Mouse (Mus musculus): ENCODE data around the gene Mettl27. TPM values are rescaled to one million over a fixed set of nuclear protein-coding genes. Genes with fewer than 3 reads are reported as not detected.

The Mettl27 gene
- polyA plus RNA-seq (2014; fragmentation: Illumina TruSeq; extraction: RNeasy Lipid Tissue Mini Kit (QIAGEN cat#74804); ENCODE audit: low read depth, low replicate concordance) = 47.4 TPM

DNA sequence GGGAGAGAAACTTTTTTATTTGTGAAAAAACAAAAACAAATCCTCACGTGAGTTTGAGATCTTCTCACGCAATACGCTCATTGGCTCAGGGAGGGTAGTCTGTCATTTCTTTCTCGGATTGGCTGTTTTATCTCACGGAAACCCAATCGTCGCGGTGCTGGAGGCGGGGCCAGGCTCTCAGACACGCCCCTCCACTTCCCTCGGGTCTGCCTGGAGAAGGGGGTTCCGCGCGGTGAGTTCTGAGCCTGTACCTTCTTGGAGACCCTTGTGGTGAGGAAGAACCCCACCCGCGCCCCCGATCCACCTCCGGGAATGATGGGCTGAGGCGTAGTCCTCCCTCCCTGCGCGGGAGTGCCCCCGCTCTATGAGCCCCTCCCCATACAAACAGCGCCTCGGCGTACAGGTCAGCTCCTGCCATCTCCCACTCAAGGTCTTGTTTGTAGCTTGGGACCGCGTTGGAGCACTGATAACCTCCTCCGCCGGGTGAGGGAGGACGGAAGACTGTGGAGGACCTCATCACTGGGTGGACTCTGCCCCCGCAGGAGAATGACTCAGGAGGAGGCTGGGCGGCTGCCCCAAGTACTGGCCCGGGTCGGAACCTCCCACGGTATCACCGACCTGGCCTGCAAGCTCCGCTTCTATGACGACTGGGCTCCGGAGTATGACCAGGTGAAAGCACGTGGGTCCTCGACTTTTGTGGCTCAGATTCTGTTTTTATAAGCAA is at the start of gene Mettl27:
Gene Mettl27 (plus strand): TSS at position 190 of the 724 bp plus-strand sequence.

DNA sequence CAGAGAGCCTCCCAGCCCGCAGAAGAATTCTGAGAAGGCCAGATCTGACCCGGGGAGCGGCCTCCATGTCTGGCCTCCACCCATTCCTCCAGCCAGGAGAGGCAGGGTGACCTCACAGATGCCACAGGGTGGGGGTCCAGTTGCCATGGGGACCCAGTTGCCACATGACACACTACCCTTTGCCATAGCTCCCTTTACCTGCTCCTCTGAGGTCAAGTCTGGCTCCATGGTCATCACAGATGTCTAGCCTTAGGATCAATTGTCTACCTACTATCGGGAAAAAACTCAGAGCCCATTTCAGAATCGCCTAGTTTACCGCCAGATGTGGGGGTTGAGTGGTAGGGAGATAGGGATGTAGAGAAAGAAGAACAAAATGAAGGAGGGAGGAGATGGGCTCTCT is 25.5 kb upstream of the Mettl27 start, which contains the start of gene Tmem270:
Gene Tmem270 (minus strand): TSS at position 101 of the 400 bp plus-strand sequence.

DNA sequence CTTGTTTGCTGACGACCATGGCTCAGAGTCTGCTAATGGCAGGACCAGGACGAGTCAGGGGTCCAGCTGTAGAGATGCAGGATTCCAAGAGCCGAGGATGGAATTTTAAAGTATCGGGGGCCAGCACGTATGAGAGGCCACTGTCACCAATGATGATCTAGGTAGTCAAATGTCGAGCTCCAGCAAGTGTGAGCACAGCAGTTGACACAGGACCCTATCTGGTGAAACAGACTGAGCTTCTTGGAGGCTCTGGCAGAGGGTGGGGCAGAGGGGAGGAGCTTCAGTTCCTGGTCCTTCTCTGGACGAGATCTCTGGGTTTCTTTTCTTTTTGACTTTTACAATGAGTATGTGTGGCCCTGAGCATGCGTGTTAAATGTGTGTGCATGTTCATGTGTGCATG is 16.9 kb upstream of the Mettl27 start, which contains the start of gene Cldn13:
Gene Cldn13 (minus strand): TSS at position 216 of the 400 bp plus-strand sequence.

DNA sequence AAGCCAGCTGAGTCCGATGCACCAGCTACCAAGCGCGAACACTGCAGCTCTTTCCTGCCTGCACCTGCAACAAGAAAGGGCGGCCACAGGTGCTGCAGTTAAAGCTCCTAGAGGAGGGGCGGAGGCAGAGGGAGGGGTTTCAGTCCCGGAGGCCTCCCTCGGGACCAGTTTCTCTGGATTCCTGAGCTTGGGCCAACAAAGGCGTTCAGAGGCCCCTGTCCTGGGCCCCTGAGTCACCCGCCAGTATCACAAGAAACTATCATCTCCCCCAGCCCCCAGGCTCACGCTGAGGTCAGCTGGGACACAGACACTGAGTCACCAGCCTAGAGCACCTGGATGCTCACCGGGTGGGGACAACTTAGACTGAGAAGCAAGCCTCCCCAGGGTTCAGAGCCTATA is 14.7 kb downstream of the Mettl27 start, which contains the start of gene Cldn4:
Gene Cldn4 (minus strand): TSS at position 78 of the 399 bp plus-strand sequence.

DNA sequence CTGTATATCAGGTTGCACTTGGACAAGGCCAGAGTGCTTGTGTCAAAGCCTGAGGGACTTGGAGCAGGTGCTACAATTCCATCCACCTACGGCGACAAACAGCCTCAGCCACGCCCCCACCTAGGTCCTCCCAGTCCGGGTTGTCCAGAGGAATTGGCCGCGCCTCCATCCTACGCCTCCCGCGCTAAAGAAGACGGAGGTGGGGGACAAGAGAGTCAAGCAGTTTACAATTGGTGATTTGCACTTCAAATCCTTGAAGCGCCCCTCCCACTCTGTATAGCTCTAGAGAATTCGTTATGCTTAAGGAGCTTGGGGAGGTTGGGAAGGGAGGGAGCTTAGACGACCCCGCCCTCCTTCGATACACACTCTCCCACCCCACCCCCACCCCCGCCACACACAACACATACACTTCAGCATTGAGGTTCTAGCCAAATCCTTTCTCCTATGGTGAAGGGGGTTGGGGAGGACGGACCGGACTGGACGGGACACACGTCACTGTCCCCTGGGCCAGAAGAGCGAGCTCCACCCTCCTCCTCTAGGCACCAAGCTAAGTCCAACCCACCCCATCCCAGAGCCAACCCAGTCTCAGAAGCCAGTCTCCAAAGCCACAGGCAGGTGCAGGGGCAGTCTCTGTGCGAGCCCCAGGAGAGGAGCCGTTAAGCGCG is 53.6 kb downstream of the Mettl27 start, which contains the start of gene Cldn3:
Gene Cldn3 (plus strand): TSS at position 582 of the 665 bp plus-strand sequence.

Other genes starting within 250 kb of the Mettl27 start
- gene Limk1, start 243.8 kb upstream of the Mettl27 start, polyA plus RNA-seq (2014; fragmentation: Illumina TruSeq; extraction: RNeasy Lipid Tissue Mini Kit (QIAGEN cat#74804); ENCODE audit: low read depth, low replicate concordance) = 8.1 TPM
- gene Eln, start 185.0 kb upstream of the Mettl27 start, polyA plus RNA-seq (2014; fragmentation: Illumina TruSeq; extraction: RNeasy Lipid Tissue Mini Kit (QIAGEN cat#74804); ENCODE audit: low read depth, low replicate concordance) = 68.2 TPM
- 2.6 TPM for gene Tmem270, start 25.6 kb upstream of the Mettl27 start, polyA plus RNA-seq (2014; fragmentation: Illumina TruSeq; extraction: RNeasy Lipid Tissue Mini Kit (QIAGEN cat#74804); ENCODE audit: low read depth, low replicate concordance)
- not detected for gene Cldn13, start 16.8 kb upstream of the Mettl27 start, polyA plus RNA-seq (2014; fragmentation: Illumina TruSeq; extraction: RNeasy Lipid Tissue Mini Kit (QIAGEN cat#74804); ENCODE audit: low read depth, low replicate concordance)
- gene Cldn4, start 14.6 kb downstream of the Mettl27 start, polyA plus RNA-seq (2014; fragmentation: Illumina TruSeq; extraction: RNeasy Lipid Tissue Mini Kit (QIAGEN cat#74804); ENCODE audit: low read depth, low replicate concordance) = 70.5 TPM
- 215 TPM for gene Cldn3, start 53.8 kb downstream of the Mettl27 start, polyA plus RNA-seq (2014; fragmentation: Illumina TruSeq; extraction: RNeasy Lipid Tissue Mini Kit (QIAGEN cat#74804); ENCODE audit: low read depth, low replicate concordance)
- 62.8 TPM for gene Abhd11, start 76.8 kb downstream of the Mettl27 start, polyA plus RNA-seq (2014; fragmentation: Illumina TruSeq; extraction: RNeasy Lipid Tissue Mini Kit (QIAGEN cat#74804); ENCODE audit: low read depth, low replicate concordance)
- 6.5 TPM for gene Stx1a, start 91.1 kb downstream of the Mettl27 start, polyA plus RNA-seq (2014; fragmentation: Illumina TruSeq; extraction: RNeasy Lipid Tissue Mini Kit (QIAGEN cat#74804); ENCODE audit: low read depth, low replicate concordance)
- 20.7 TPM for gene Dnajc30, start 131.8 kb downstream of the Mettl27 start, polyA plus RNA-seq (2014; fragmentation: Illumina TruSeq; extraction: RNeasy Lipid Tissue Mini Kit (QIAGEN cat#74804); ENCODE audit: low read depth, low replicate concordance)
- 38.7 TPM for gene Bud23, start 132.6 kb downstream of the Mettl27 start, polyA plus RNA-seq (2014; fragmentation: Illumina TruSeq; extraction: RNeasy Lipid Tissue Mini Kit (QIAGEN cat#74804); ENCODE audit: low read depth, low replicate concordance)
- 9.1 TPM for gene Vps37d, start 145.9 kb downstream of the Mettl27 start, polyA plus RNA-seq (2014; fragmentation: Illumina TruSeq; extraction: RNeasy Lipid Tissue Mini Kit (QIAGEN cat#74804); ENCODE audit: low read depth, low replicate concordance)
- gene Mlxipl, start 157.5 kb downstream of the Mettl27 start, polyA plus RNA-seq (2014; fragmentation: Illumina TruSeq; extraction: RNeasy Lipid Tissue Mini Kit (QIAGEN cat#74804); ENCODE audit: low read depth, low replicate concordance) = 57.7 TPM
- gene Tbl2, start 217.3 kb downstream of the Mettl27 start, polyA plus RNA-seq (2014; fragmentation: Illumina TruSeq; extraction: RNeasy Lipid Tissue Mini Kit (QIAGEN cat#74804); ENCODE audit: low read depth, low replicate concordance) = 19.5 TPM
- 43.9 TPM for gene Bcl7b, start 235.9 kb downstream of the Mettl27 start, polyA plus RNA-seq (2014; fragmentation: Illumina TruSeq; extraction: RNeasy Lipid Tissue Mini Kit (QIAGEN cat#74804); ENCODE audit: low read depth, low replicate concordance)

Measured in adipose tissue, adult 10 weeks (tissue).